Mouse (Mus musculus) neural tube, embryonic 13.5 days (tissue): ENCODE data around the gene Aadac. TPM values are rescaled to one million over a fixed set of nuclear protein-coding genes. Genes with fewer than 3 reads are reported as not detected.

Experiments
- ATAC-seq: fragments of 200-750 bp; cut with Nextera tagmentation; 2 replicates; pipeline ENCODE4 v1.8.0; 2017; ENCODE audit warnings: low read depth, mild to moderate bottlenecking, moderate TSS enrichment, moderate library complexity
- H3K27ac ChIP-seq: fragments of 300-500 bp; sonication (generic); replicated peaks from 2 replicates; pipeline ENCODE4 v1.5.1; 2015; ENCODE audit warnings: moderate library complexity, mild to moderate bottlenecking, inconsistent platforms
- H3K27me3 ChIP-seq: fragments of 300-500 bp; sonication (generic); 2 replicates; pipeline ENCODE4 v1.6.1; 2015; ENCODE audit warnings: mild to moderate bottlenecking, inconsistent platforms
- H3K36me3 ChIP-seq: fragments of 300-500 bp; sonication (generic); 2 replicates; pipeline ENCODE4 v1.6.1; 2015; ENCODE audit warnings: mild to moderate bottlenecking, inconsistent platforms
- H3K4me1 ChIP-seq: fragments of 300-500 bp; sonication (generic); replicated peaks from 2 replicates; pipeline ENCODE4 v1.6.1; 2015; ENCODE audit warnings: inconsistent platforms
- H3K4me2 ChIP-seq: fragments of 300-500 bp; sonication (generic); 2 replicates; pipeline ENCODE4 v1.6.1; 2015; ENCODE audit warnings: inconsistent platforms, mild to moderate bottlenecking, moderate library complexity
- H3K4me3 ChIP-seq: fragments of 300-500 bp; sonication (generic); 2 replicates; pipeline ENCODE4 v1.5.1; 2015; ENCODE audit warnings: mild to moderate bottlenecking, inconsistent platforms
- H3K9ac ChIP-seq: fragments of 300-500 bp; sonication (generic); 2 replicates; pipeline ENCODE4 v1.6.1; 2015; ENCODE audit warnings: moderate library complexity, mild to moderate bottlenecking, inconsistent platforms
- H3K9me3 ChIP-seq: fragments of 300-500 bp; sonication (generic); 2 replicates; pipeline ENCODE4 v1.6.1; 2016; ENCODE audit warnings: inconsistent platforms
- WGBS: fragments of 180-500 bp; shearing (Covaris S2); methylation state at CpG from one replicate; pipeline ENCODE4 v1.1.7; 2015; 5-methylcytosine and 5-hydroxymethylcytosine counted together
- polyA plus RNA-seq: library from polyadenylated mRNA; unstranded; fragments of >200 nt; fragmentation: Nextera tagmentation; extraction: Ambion mirVana; gene quantifications from 2 replicates; pipeline ENCODE4 v1.2.1, GENCODE M21; 2015

Aadac gene
- polyA plus RNA-seq, 1 experiment from 2014 or later, result not detected

- no peak within 1 kb of the TSS for H3K9ac ChIP-seq
- no peaks in the 10 kb centered on the region for H3K27me3 ChIP-seq
- H3K4me2 ChIP-seq, result no peak within 1 kb of the TSS
- H3K4me1 ChIP-seq, result peaks cover 5% of the 10 kb centered on the region
- no peak within 1 kb of the TSS for H3K4me3 ChIP-seq
- no peaks in the 10 kb centered on the region for H3K36me3 ChIP-seq
- WGBS, result 59% methylated on average over 4 of the region's 4 CpGs
- no peak within 1 kb of the TSS for H3K27ac ChIP-seq
- no peak for ATAC-seq
- no peaks in the 10 kb centered on the region for H3K9me3 ChIP-seq
These were observed 56.1 kb downstream of the Aadac start, which contains the start of gene Sucnr1 for GRCm38 (mm10) chr3:60081648-60082047. Gene Sucnr1, plus strand, starts transcription at chr3:60081869.

GRCm38 (mm10) chr3:60082746-60083145 lies 57.2 kb downstream of the Aadac start:
- no peak for ATAC-seq
- H3K9me3 ChIP-seq, result no peaks in the 10 kb centered on the region
- peaks cover 5% of the 10 kb centered on the region for H3K4me1 ChIP-seq
- no peaks in the 10 kb centered on the region for H3K27me3 ChIP-seq
- no peak overlapping the region for H3K27ac ChIP-seq
- H3K4me2 ChIP-seq, result no peak overlapping the region
- no peak overlapping the region for H3K9ac ChIP-seq
- H3K36me3 ChIP-seq, result no peaks in the 10 kb centered on the region
- no peak overlapping the region for H3K4me3 ChIP-seq
- WGBS, result 93% methylated on average over 3 of the region's 3 CpGs

GRCm38 (mm10) chr3:60085729-60086128 lies 60.2 kb downstream of the Aadac start:
- Histone ChIP-seq H3K27me3 (no peaks in the 10 kb centered on the region), H3K4me1 (peaks cover under 1% of the 10 kb centered on the region; the same call in 1 of the 2 replicates), H3K9me3 (no peaks in the 10 kb centered on the region), H3K36me3 (no peaks in the 10 kb centered on the region), H3K27ac (no peak overlapping the region), H3K4me3 (no peak overlapping the region), H3K4me2 (no peak overlapping the region), H3K9ac (no peak overlapping the region)
- 92% methylated on average over 2 of the region's 2 CpGs for WGBS
- ATAC-seq, result no peak

Other genes with a start within 250 kb of the Aadac start
- not detected in 2 replicates for gene Gm8298, start 164.7 kb upstream of the Aadac start, polyA plus RNA-seq
- not detected in 2 replicates for gene C130079G13Rik, start 100.5 kb upstream of the Aadac start, polyA plus RNA-seq
- gene Aadacl2, start 19.0 kb upstream of the Aadac start, polyA plus RNA-seq, result not detected in 2 replicates
- not detected in 2 replicates for gene Sucnr1, start 56.2 kb downstream of the Aadac start, polyA plus RNA-seq